Mouse (Mus musculus): ENCODE measurements around the gene Rbms3. TPM values are rescaled to one million over a fixed set of nuclear protein-coding genes. Genes with fewer than 3 reads are reported as not detected.

The Rbms3 gene
- polyA plus RNA-seq, 1 experiment from 2014 or later = 98.2 TPM

DNA sequence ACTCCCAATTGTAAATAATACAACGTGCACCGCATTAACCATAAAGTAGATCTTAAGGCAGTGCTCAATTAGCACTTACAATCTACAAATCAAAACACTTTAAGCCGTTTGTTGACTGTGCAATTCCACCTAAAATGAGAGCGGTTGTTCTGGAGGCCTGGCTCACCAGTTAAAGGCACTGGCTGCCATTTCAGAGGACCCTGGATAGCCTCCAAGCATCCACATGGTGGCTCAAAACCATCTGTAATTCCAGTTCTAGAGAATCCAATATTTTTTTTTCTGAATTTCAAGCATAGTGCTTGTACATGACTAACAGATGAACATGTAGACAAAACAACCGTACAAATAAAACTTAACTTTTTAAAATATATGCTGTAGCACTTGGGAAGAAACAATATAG, 460.5 kb downstream of the Rbms3 start:
- Histone ChIP-seq H3K4me3 (no peak overlapping the region), H3K27ac (no peak overlapping the region), H3K36me3 (peaks cover 10% of the 10 kb centered on the region; the same call in 1 of the 2 replicates), H3K4me1 (peaks cover 11% of the 10 kb centered on the region), H3K27me3 (no peaks in the 10 kb centered on the region), H3K4me2 (no peak overlapping the region), H3K9me3 (0 out of 2 replicates have a peak, but pooled peaks cover 10% of the 10 kb centered on the region), H3K9ac (no peak overlapping the region)
- no peak for ATAC-seq (ENCODE audit: insufficient number of reproducible peaks, insufficient read depth, low FRiP score, low TSS enrichment, low read depth)
- WGBS = 89% methylated on average over 5 of the region's 5 CpGs

DNA sequence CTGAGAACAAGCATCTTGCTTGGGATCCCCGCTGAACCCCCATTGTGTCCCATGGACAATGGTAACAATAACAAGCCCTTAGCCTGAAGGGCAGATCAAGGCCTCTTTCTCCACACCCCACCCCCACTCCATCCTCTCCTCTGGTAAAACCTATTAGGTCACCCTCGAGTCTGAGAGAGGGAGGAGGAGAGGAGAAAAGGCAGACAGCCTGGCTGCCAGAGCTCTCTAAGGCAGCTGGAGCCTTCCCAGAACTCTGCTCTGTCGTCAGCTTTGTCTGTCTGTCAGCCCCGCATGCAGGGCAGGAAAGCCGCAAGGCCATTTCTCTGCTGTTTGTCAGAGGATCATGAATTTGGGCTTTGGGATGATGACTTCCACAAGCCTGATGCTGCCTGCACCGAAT, 466.6 kb downstream of the Rbms3 start:
- no peak for ATAC-seq (ENCODE audit: insufficient number of reproducible peaks, insufficient read depth, low FRiP score, low TSS enrichment, low read depth)
- WGBS = 31% methylated on average over 6 of the region's 6 CpGs
- Histone ChIP-seq H3K27ac (no peak overlapping the region), H3K9me3 (no peaks in the 10 kb centered on the region), H3K4me1 (peaks cover 15% of the 10 kb centered on the region; the same call in 1 of the 2 replicates), H3K27me3 (no peaks in the 10 kb centered on the region), H3K36me3 (no peaks in the 10 kb centered on the region), H3K9ac (no peak overlapping the region), H3K4me3 (no peak overlapping the region), H3K4me2 (no peak overlapping the region)

DNA sequence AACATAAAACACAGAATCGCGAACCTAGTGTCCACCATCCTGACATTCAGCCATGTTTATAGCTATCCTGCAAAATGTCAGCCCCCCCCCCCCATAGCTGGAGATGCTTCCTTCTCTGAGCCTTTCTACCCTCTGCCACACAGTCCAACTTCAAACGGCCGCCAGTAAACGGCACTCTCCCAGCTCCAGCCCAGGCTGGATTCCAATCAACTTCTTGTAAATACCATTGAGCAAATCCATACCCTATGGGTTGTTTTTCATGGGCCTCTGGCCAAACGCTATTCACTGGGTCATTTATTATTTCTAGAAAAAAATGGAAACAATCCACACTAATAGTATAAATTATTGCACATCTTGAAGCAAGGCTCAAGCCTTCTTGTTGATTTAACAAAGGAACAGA, 468.6 kb downstream of the Rbms3 start:
- Histone ChIP-seq H3K27me3 (no peaks in the 10 kb centered on the region), H3K9ac (no peak overlapping the region), H3K4me2 (no peak overlapping the region), H3K4me3 (no peak overlapping the region), H3K9me3 (no peaks in the 10 kb centered on the region), H3K36me3 (peaks cover 9% of the 10 kb centered on the region; the same call in 1 of the 2 replicates), H3K27ac (no peak overlapping the region), H3K4me1 (peaks cover 19% of the 10 kb centered on the region)
- no peak for ATAC-seq (ENCODE audit: insufficient number of reproducible peaks, insufficient read depth, low FRiP score, low TSS enrichment, low read depth)
- WGBS = 78% methylated on average over 6 of the region's 6 CpGs

DNA sequence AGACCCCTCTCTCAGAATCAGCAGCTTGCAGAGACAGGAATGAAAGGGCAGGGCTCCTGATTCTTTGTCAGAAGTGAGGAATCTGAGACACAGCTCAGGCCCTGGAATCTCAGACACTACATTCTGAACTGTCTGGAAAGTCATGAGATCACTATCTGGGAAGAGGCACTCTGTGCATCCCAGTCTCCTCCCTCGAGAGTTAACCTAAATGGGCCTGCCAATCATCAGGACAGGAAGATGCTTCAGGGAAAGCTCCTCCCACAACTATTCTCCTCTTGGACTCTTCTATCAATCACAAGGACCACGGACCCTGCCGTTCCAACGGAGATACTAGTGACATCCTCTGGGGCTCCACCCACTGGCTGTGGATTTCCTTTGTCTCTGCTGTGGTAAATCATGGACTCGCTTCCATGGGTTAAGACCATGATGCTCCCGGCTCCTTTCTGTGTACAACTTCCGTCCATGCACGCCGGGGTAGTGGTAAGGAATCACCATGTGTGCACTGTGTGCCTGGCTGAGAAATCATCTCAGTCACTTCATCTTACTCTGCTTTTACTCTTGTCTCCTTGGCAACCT, 473.3 kb downstream of the Rbms3 start:
- no peak overlapping the region for H3K4me2 ChIP-seq
- no peaks in the 10 kb centered on the region for H3K9me3 ChIP-seq
- peaks cover 40% of the 10 kb centered on the region for H3K4me1 ChIP-seq
- no peak overlapping the region for H3K9ac ChIP-seq
- 0 out of 2 replicates have a peak, but pooled peaks have one; percentile 32 for ATAC-seq (ENCODE audit: insufficient number of reproducible peaks, insufficient read depth, low FRiP score, low TSS enrichment, low read depth)
- peaks cover 9% of the 10 kb centered on the region; the same call in 1 of the 2 replicates for H3K36me3 ChIP-seq
- H3K27me3 ChIP-seq = no peaks in the 10 kb centered on the region
- no peak overlapping the region for H3K4me3 ChIP-seq
- peak overlapping the region; percentile 30 for H3K27ac ChIP-seq
- WGBS = 72% methylated on average over 9 of the region's 9 CpGs

DNA sequence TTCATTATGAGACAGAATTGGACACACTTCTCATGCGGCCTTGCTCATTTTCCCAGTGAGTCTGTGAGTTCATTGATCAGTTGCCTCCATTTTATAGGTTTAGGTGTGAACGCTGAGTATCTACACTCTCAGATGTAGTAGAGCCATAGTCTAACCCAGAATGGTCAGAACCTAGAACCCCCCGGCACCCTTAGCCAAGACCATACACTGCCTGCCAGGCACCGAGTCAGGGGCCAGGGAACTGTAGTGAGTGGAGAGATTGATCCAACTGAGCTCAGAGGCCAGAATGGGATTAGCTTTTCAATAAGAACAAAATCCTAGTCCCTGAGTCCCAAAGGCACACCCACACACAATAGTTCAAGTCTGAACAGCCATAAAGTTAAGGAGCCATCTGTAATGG, 475.1 kb downstream of the Rbms3 start:
- peaks cover 9% of the 10 kb centered on the region; the same call in 1 of the 2 replicates for H3K36me3 ChIP-seq
- H3K27me3 ChIP-seq = no peaks in the 10 kb centered on the region
- H3K9ac ChIP-seq = no peak overlapping the region
- no peaks in the 10 kb centered on the region for H3K9me3 ChIP-seq
- ATAC-seq (ENCODE audit: insufficient number of reproducible peaks, insufficient read depth, low FRiP score, low TSS enrichment, low read depth) = no peak
- H3K4me1 ChIP-seq = peaks cover 36% of the 10 kb centered on the region
- WGBS = 85% methylated on average over 4 of the region's 4 CpGs
- H3K27ac ChIP-seq = peak overlapping the region; percentile 18; the same call in 1 of the 2 replicates
- H3K4me3 ChIP-seq = no peak overlapping the region
- no peak overlapping the region for H3K4me2 ChIP-seq

DNA sequence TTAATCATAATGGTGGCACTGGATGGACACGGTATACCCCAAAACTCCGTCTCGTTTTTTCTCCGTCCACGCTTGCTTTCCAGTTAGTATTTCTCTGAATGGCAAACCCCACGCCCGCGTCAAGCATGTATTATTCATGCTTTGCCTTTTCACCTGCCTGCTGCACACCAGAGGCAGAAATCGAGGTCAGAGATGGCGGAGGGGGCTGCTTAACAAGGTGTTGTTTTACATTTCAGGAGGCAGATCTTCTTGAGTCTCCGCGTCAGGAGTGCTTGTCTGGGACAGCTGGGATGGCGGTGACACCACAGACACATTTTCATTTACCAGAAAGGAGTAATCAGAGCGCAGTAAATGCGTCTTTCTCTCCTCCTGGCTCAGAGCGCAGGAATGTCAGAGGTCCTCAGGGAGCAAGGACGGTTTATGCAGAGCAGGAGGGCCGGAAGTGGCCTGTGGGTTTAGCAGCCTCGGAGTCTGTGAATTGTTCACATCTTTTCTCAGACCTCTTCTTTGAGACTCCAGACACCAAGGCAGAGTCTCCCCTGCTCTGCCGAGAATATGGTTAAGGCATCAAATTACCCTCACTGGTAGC, 475.9 kb downstream of the Rbms3 start:
- Histone ChIP-seq H3K36me3 (peaks cover 9% of the 10 kb centered on the region; the same call in 1 of the 2 replicates), H3K27ac (no peak overlapping the region), H3K27me3 (no peaks in the 10 kb centered on the region), H3K4me2 (peak overlapping the region; percentile 34), H3K9ac (0 out of 2 replicates have a peak overlapping the region, but pooled peaks have one; percentile 32), H3K9me3 (no peaks in the 10 kb centered on the region), H3K4me1 (peaks cover 36% of the 10 kb centered on the region), H3K4me3 (no peak overlapping the region)
- no peak for ATAC-seq (ENCODE audit: insufficient number of reproducible peaks, insufficient read depth, low FRiP score, low TSS enrichment, low read depth)
- WGBS = 38% methylated on average over 20 of the region's 20 CpGs

DNA sequence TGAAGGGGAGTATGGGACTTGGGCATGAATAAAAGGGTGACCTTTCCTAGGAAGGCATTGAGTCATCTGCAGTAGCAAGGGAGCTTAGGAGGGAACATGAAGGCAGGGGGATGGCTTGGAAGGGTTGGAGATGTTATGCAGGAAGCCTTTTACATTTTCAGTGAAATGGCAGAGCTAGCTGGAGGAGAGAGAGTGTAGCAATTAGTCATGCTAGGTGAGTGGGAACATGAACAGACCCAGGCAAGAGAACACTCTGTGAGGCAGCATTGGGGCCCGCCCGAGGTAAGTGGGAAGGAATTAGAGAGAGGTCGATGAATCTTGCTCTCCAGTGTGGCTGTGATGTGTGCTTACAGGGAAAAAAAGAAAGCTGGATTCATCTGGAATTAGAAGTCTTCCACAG, 477.8 kb downstream of the Rbms3 start:
- Histone ChIP-seq H3K9ac (no peak overlapping the region), H3K27ac (no peak overlapping the region)
- no peak for ATAC-seq (ENCODE audit: insufficient number of reproducible peaks, insufficient read depth, low FRiP score, low TSS enrichment, low read depth)

DNA sequence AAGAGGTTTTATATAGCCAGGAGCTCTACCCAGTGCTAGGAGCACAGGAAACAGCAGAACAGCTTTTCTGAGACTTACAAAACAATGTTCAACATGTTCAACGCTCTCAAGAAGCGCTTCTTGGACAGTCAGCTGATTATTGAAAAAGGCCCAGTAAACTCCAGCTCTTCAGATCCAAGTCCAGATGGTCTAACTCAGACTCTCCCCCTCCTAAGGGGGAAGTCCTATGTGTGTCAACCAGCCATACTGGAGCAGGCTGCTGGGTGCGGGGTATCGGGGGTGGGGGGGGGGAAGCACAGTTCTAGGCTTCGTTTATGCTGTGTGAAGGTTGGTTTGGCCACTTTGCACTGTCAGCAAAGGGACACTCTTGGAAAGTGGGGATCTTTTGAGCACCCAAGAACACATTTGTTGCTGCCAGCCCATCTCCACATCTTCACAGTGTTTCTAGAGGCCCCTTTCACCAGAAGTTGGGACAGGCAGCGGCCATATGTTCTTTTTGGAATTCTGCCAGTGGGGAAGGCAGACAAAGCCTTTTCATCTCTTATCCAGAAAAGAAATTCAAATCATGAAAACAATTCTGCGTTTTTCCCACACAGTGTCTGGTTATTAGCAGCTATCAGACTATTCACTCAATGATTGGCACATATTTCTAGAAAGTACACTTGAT, 485.5 kb downstream of the Rbms3 start:
- Histone ChIP-seq H3K4me1 (peaks cover 21% of the 10 kb centered on the region), H3K9ac (no peak overlapping the region), H3K27ac (no peak overlapping the region; the same call in 1 of the 2 replicates), H3K36me3 (peaks cover 7% of the 10 kb centered on the region; the same call in 1 of the 2 replicates), H3K27me3 (no peaks in the 10 kb centered on the region), H3K9me3 (no peaks in the 10 kb centered on the region), H3K4me2 (no peak overlapping the region), H3K4me3 (no peak overlapping the region)
- no peak for ATAC-seq (ENCODE audit: insufficient number of reproducible peaks, insufficient read depth, low FRiP score, low TSS enrichment, low read depth)
- WGBS = 75% methylated on average over 7 of the region's 7 CpGs

More for the DNA sequence above, 477.8 kb downstream of the Rbms3 start:
- Histone ChIP-seq H3K4me1 (peaks cover 36% of the 10 kb centered on the region), H3K27me3 (no peaks in the 10 kb centered on the region), H3K4me2 (no peak overlapping the region), H3K9me3 (no peaks in the 10 kb centered on the region), H3K36me3 (peaks cover 4% of the 10 kb centered on the region; the same call in 1 of the 2 replicates), H3K4me3 (no peak overlapping the region)
- WGBS = 56% methylated on average over 3 of the region's 3 CpGs

DNA sequence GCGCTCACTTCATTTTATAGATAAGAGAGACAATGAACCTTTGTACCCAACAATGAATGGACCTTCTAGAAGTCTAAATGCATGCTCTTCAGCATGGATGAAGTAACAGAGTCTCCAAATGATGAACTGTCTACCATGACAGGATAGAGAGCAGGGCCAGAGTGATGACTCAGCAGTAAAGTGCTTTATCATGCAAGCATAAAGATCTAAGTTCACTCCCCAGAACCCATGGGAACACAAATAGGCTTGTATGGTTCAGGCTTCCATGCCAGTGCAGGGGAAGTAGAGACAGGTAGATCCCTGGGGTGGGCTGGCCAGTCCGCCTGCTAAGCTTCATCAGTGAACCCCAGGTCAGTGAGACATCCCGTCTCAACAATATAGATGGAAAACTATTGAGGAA, 489.7 kb downstream of the Rbms3 start:
- ATAC-seq (ENCODE audit: insufficient number of reproducible peaks, insufficient read depth, low FRiP score, low TSS enrichment, low read depth) = no peak
- H3K9ac ChIP-seq = no peak overlapping the region
- H3K36me3 ChIP-seq = peaks cover 7% of the 10 kb centered on the region; the same call in 1 of the 2 replicates
- 94% methylated on average over 3 of the region's 3 CpGs for WGBS
- H3K4me3 ChIP-seq = no peak overlapping the region
- H3K9me3 ChIP-seq = no peaks in the 10 kb centered on the region
- H3K4me1 ChIP-seq = peaks cover 16% of the 10 kb centered on the region
- H3K27me3 ChIP-seq = no peaks in the 10 kb centered on the region
- H3K4me2 ChIP-seq = no peak overlapping the region
- no peak overlapping the region for H3K27ac ChIP-seq

DNA sequence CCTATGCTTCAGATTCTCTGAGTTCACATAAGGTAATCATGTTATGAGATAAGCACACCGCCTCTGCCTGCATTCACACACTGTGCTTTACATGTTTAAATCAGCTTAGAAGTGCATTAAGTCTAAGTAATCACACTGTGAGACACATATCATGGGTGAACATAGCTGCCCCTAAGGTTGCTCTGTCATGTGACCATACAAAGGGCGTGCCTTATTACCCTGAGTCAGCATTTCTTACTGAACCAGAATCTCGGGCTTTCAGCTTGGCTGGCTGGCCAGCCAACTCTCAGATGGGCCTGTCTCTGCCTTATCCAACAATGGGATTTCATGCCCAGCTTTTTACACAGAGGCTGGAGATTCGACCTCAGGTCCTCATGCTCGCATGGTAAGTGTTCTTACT, 493.3 kb downstream of the Rbms3 start:
- H3K27me3 ChIP-seq = no peaks in the 10 kb centered on the region
- H3K27ac ChIP-seq = no peak overlapping the region
- no peaks in the 10 kb centered on the region for H3K9me3 ChIP-seq
- no peak overlapping the region for H3K4me2 ChIP-seq
- no peak overlapping the region for H3K4me3 ChIP-seq
- no peak overlapping the region for H3K9ac ChIP-seq
- ATAC-seq (ENCODE audit: insufficient number of reproducible peaks, insufficient read depth, low FRiP score, low TSS enrichment, low read depth) = no peak
- peaks cover 12% of the 10 kb centered on the region for H3K4me1 ChIP-seq
- WGBS = 80% methylated on average over 5 of the region's 5 CpGs
- H3K36me3 ChIP-seq = 0 out of 2 replicates have a peak, but pooled peaks cover 2% of the 10 kb centered on the region

DNA sequence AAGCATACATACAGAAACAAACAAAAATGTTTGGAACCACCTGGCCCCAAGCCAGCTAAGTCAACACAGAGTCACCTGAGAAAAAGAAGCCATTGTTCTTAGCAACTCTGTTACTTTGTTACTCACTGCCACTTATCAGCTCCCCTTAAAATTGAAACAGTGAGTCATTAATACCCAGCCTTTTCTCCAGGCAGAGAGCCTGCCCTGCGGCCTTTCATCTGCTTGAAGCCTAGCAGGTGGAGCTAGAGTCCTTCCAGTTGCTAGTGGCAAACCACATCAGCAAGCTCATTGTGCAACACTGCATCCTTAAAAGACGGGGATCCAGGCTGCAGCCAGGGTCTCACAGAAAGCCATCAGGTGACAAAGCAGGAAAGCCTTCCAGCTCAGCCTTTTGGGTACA, 495.7 kb downstream of the Rbms3 start:
- H3K27ac ChIP-seq = no peak overlapping the region
- no peaks in the 10 kb centered on the region for H3K27me3 ChIP-seq
- H3K4me2 ChIP-seq = no peak overlapping the region
- H3K4me3 ChIP-seq = no peak overlapping the region
- 49% methylated on average over 2 of the region's 2 CpGs for WGBS
- no peaks in the 10 kb centered on the region for H3K9me3 ChIP-seq
- 0 out of 2 replicates have a peak, but pooled peaks cover 8% of the 10 kb centered on the region for H3K36me3 ChIP-seq
- no peak overlapping the region for H3K9ac ChIP-seq
- H3K4me1 ChIP-seq = peaks cover 12% of the 10 kb centered on the region
- no peak for ATAC-seq (ENCODE audit: insufficient number of reproducible peaks, insufficient read depth, low FRiP score, low TSS enrichment, low read depth)
